Mouse (Mus musculus) cortical plate, adult 2 months (tissue): ENCODE data around the gene Cpt1b.

Experiments
- CTCF ChIP-seq: fragments of 200-500 bp; IDR thresholded peaks from 2 replicates; pipeline ENCODE4 v1.5.1; 2011; ENCODE audit warnings: mild to moderate bottlenecking, control low read depth, low read length; ENCODE audit not compliant: insufficient read depth; ENCODE audit errors: extremely low read depth
- POLR2A ChIP-seq: fragments of 200-500 bp; IDR thresholded peaks from 2 replicates; pipeline ENCODE4 v1.6.1; 2011; ENCODE audit warnings: mild to moderate bottlenecking, low read length, control low read depth; ENCODE audit not compliant: insufficient read depth; ENCODE audit errors: extremely low read depth

- TF ChIP-seq CTCF = no peak
- TF ChIP-seq POLR2A = no peak
These were observed 19.0 kb downstream of the Cpt1b start for GRCm38 (mm10) chr15:89406691-89407090.
